In the genomic region with DNA sequence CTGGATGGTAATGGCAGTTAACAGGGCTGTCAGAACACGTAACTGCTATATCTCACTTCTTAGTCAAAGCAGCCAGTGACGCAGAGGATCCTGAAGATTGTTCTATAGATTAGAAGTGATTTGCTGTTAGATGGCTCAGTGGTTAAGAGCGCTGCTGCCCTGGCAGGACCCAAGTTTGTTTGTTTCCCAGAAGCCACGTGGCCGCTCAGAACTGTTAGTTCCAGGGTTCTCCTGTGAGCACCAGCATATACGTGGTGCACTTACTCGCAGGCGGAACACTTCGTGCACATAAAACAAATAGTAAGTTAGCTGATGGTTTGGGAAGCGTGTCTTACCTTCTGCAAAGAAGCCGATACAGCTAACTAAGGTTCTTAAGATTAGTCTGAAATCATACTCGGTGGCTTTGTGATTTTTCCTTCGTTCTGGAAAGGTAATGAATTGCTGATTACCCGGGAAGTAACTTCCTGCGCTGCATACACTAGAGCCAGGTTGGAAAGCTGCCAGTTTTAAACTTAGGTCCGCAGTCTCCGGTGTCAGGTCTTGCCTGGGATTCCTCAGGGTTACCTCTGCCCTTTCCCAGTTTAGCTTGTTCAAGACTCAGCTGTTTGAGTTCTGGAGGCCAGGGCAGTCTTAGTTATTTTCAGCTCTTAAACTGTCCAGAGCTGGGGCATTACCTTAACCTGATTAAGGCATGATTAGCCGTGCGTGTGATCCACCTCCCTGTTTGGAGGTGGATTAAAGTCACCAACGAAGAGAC, we compare ENCODE assay signal across 16 mouse cellular contexts. TPM values are rescaled to one million over a fixed set of nuclear protein-coding genes. Genes with fewer than 3 reads are reported as not detected.
DNase-seq lines count a peak whose midpoint lies in the region; ATAC-seq and TF ChIP-seq lines count a peak whose summit lies in the region.
"Had no signal": no experiment of that assay in that cellular context is flagged by ENCODE, and none has a peak within 500 bp of the region (broad histone marks: within the 10 kb centered on the region; RNA-seq: fewer than 3 reads in every experiment).

No protein-coding gene starts in this region.

- TF ChIP-seq EP300 in stomach, postnatal 0 days (optimal IDR thresholded peaks at IDR 0.05) = no peak

- WGBS in lung, embryonic 15.5 days = 45% methylated on average over 20 of the region's 20 CpGs
- 53% methylated on average over 20 of the region's 20 CpGs for WGBS in kidney, embryonic 14.5 days
- 45% methylated on average over 20 of the region's 20 CpGs for WGBS in stomach, postnatal 0 days

- TF ChIP-seq CTCF in stomach, postnatal 0 days (IDR thresholded peaks at IDR 0.05; ENCODE audit: low read depth) = no peak

- ATAC-seq in lung, embryonic 15.5 days (ENCODE audit: borderline replicate concordance, extremely low read depth, low FRiP score, low TSS enrichment) = no peak
- ATAC-seq in kidney, embryonic 14.5 days (ENCODE audit: low FRiP score, low TSS enrichment) = peak; percentile 68; the same call in 1 of the 2 replicates
- ATAC-seq in stomach, postnatal 0 days (ENCODE audit: low FRiP score, low TSS enrichment) = 0 out of 2 replicates have a peak, but pooled peaks have one; percentile 54
- ATAC-seq: forebrain, embryonic 15.5 days had no signal

- no peak overlapping the region for H3K9ac ChIP-seq in lung, embryonic 15.5 days
- H3K9ac ChIP-seq in kidney, embryonic 14.5 days (ENCODE audit: low read depth, low read length) = no peak overlapping the region
- no peak overlapping the region for H3K9ac ChIP-seq in stomach, postnatal 0 days (ENCODE audit: low read length)
- H3K9ac ChIP-seq: forebrain, embryonic 15.5 days; hindbrain, embryonic 12.5 days; neural tube, embryonic 12.5 days had no signal

- H3K4me3 ChIP-seq in lung, embryonic 15.5 days = no peak overlapping the region
- H3K4me3 ChIP-seq in kidney, embryonic 14.5 days (ENCODE audit: low read length) = no peak overlapping the region
- no peak overlapping the region for H3K4me3 ChIP-seq in stomach, postnatal 0 days (ENCODE audit: low read depth, low read length)
- H3K4me3 ChIP-seq: forebrain, embryonic 15.5 days; hindbrain, embryonic 12.5 days; midbrain, embryonic 10.5 days; neural tube, embryonic 12.5 days had no signal

- DNase-seq in gastrocnemius, adult 8-10 months (ENCODE audit: low spot score in 2 of 2) = peak; percentile 47 to 61
- no peak for DNase-seq in gastrocnemius, postnatal 10 days
- DNase-seq in lung, postnatal 25 days (ENCODE audit: low spot score) = no peak
- no peak for DNase-seq in stomach, postnatal 0 days (ENCODE audit: low spot score)
- no peak for DNase-seq in adrenal gland, adult 8-10 months
- no peak for DNase-seq in spleen, adult 12 weeks (ENCODE audit: low spot score)
- DNase-seq: cerebellum, adult 2 months; right cerebral cortex, postnatal 4 days had no signal

- peaks cover 18% of the 10 kb centered on the region for H3K36me3 ChIP-seq in lung, embryonic 15.5 days
- peaks cover 21% of the 10 kb centered on the region for H3K36me3 ChIP-seq in kidney, embryonic 14.5 days (ENCODE audit: control insufficient read depth, insufficient read depth, low read length)
- H3K36me3 ChIP-seq in stomach, postnatal 0 days (ENCODE audit: control insufficient read depth, insufficient read depth, low read length) = peaks cover 3% of the 10 kb centered on the region; the same call in 1 of the 2 replicates

- 0 out of 2 replicates have a peak overlapping the region, but pooled peaks have one; percentile 7 for H3K27ac ChIP-seq in lung, embryonic 15.5 days
- no peak overlapping the region for H3K27ac ChIP-seq in kidney, embryonic 14.5 days (ENCODE audit: low read depth, low read length)
- H3K27ac ChIP-seq in stomach, postnatal 0 days (replicated peaks) = no peak overlapping the region
- H3K27ac ChIP-seq: forebrain, embryonic 15.5 days; hindbrain, embryonic 12.5 days; midbrain, embryonic 10.5 days; neural tube, embryonic 12.5 days had no signal

- no peaks in the 10 kb centered on the region for H3K9me3 ChIP-seq in lung, embryonic 15.5 days
- no peaks in the 10 kb centered on the region for H3K9me3 ChIP-seq in kidney, embryonic 14.5 days (ENCODE audit: control insufficient read depth, low read length)
- H3K9me3 ChIP-seq in stomach, postnatal 0 days (ENCODE audit: control insufficient read depth, low read length) = no peaks in the 10 kb centered on the region
- H3K9me3 ChIP-seq: forebrain, embryonic 15.5 days; hindbrain, embryonic 12.5 days; midbrain, embryonic 10.5 days; neural tube, embryonic 12.5 days had no signal

- H3K4me1 ChIP-seq in lung, embryonic 15.5 days = peaks cover 19% of the 10 kb centered on the region
- H3K4me1 ChIP-seq in kidney, embryonic 14.5 days (ENCODE audit: control insufficient read depth, insufficient read depth, low read length) = no peaks in the 10 kb centered on the region; the same call in 1 of the 2 replicates
- no peaks in the 10 kb centered on the region for H3K4me1 ChIP-seq in stomach, postnatal 0 days (replicated peaks; ENCODE audit: control insufficient read depth, insufficient read depth)
- H3K4me1 ChIP-seq: forebrain, embryonic 15.5 days; hindbrain, embryonic 12.5 days; neural tube, embryonic 12.5 days had no signal

- no peaks in the 10 kb centered on the region for H3K27me3 ChIP-seq in lung, embryonic 15.5 days
- no peaks in the 10 kb centered on the region for H3K27me3 ChIP-seq in kidney, embryonic 14.5 days (ENCODE audit: control insufficient read depth, insufficient read depth, low read length)
- no peaks in the 10 kb centered on the region for H3K27me3 ChIP-seq in stomach, postnatal 0 days (ENCODE audit: control insufficient read depth, insufficient read depth, low read length)
- H3K27me3 ChIP-seq: forebrain, embryonic 15.5 days; hindbrain, embryonic 12.5 days; neural tube, embryonic 12.5 days had no signal

- H3K4me2 ChIP-seq in lung, embryonic 15.5 days = peak overlapping the region; percentile 4; the same call in 1 of the 2 replicates
- no peak overlapping the region for H3K4me2 ChIP-seq in kidney, embryonic 14.5 days (replicated peaks; ENCODE audit: low read depth, low read length)
- H3K4me2 ChIP-seq in stomach, postnatal 0 days (replicated peaks; ENCODE audit: low read depth) = no peak overlapping the region; the same call in 1 of the 2 replicates
- H3K4me2 ChIP-seq: forebrain, embryonic 15.5 days; hindbrain, embryonic 12.5 days; neural tube, embryonic 12.5 days had no signal

RNA-seq across cellular contexts. Expression of a gene that starts 14.1 kb away (rescaled TPM):
- 1,000 to 10,000 TPM; 2,911 to 3,222 (median 3,007) TPM for total RNA-seq in gastrocnemius, adult 8-10 months (2022)
- 1,000 to 10,000 TPM; 1,967 to 2,342 TPM for total RNA-seq in gastrocnemius, postnatal 10 days (2021)
- polyA plus RNA-seq in lung, embryonic 15.5 days (2015; fragmentation: Nextera tagmentation; extraction: Ambion mirVana) = 1,840 and 1,954 TPM in 2 replicates
- polyA plus RNA-seq in kidney, embryonic 14.5 days (2014; fragmentation: Nextera tagmentation; extraction: Ambion mirVana) = 1,311 and 1,396 TPM in 2 replicates
- polyA plus RNA-seq in stomach, postnatal 0 days (2015; fragmentation: Nextera tagmentation; extraction: Ambion mirVana) = 718 and 816 TPM in 2 replicates
- total RNA-seq in adrenal gland, adult 8-10 months (2022) = 100 to 1,000 TPM; 146 to 275 (median 231) TPM

RNA-seq across cellular contexts. Expression of a gene that starts 31.3 kb away (rescaled TPM):
- total RNA-seq in gastrocnemius, adult 8-10 months (2022) = 10 to 100 TPM; 14.7 to 18.4 (median 16.6) TPM
- 10 to 100 TPM; 18.3 to 23.4 TPM for total RNA-seq in gastrocnemius, postnatal 10 days (2021)
- 40.6 and 43.8 TPM in 2 replicates for polyA plus RNA-seq in lung, embryonic 15.5 days (2015; fragmentation: Nextera tagmentation; extraction: Ambion mirVana)
- polyA plus RNA-seq in kidney, embryonic 14.5 days (2014; fragmentation: Nextera tagmentation; extraction: Ambion mirVana) = 37.0 and 43.2 TPM in 2 replicates
- polyA plus RNA-seq in stomach, postnatal 0 days (2015; fragmentation: Nextera tagmentation; extraction: Ambion mirVana) = 28.0 and 29.0 TPM in 2 replicates
- 10 to 100 TPM; 32.0 to 41.3 (median 39.0) TPM for total RNA-seq in adrenal gland, adult 8-10 months (2022)

RNA-seq across cellular contexts. Expression of a gene that starts 31.4 kb away (rescaled TPM):
- total RNA-seq in gastrocnemius, adult 8-10 months (2022) = 10 to 100 TPM; 12.2 to 17.4 (median 14.0) TPM
- 10 to 100 TPM; 12.1 to 16.0 TPM for total RNA-seq in gastrocnemius, postnatal 10 days (2021)
- polyA plus RNA-seq in lung, embryonic 15.5 days (2015; fragmentation: Nextera tagmentation; extraction: Ambion mirVana) = 19.3 and 21.3 TPM in 2 replicates
- polyA plus RNA-seq in kidney, embryonic 14.5 days (2014; fragmentation: Nextera tagmentation; extraction: Ambion mirVana) = 11.1 and 25.6 TPM in 2 replicates
- 6.4 and 7.0 TPM in 2 replicates for polyA plus RNA-seq in stomach, postnatal 0 days (2015; fragmentation: Nextera tagmentation; extraction: Ambion mirVana)
- total RNA-seq in adrenal gland, adult 8-10 months (2022) = 10 to 100 TPM; 26.4 to 40.6 (median 34.7) TPM

RNA-seq across cellular contexts. Expression of a gene that starts 33.8 kb away (rescaled TPM):
- total RNA-seq in gastrocnemius, adult 8-10 months (2022) = not detected
- total RNA-seq in gastrocnemius, postnatal 10 days (2021) = not detected
- polyA plus RNA-seq in lung, embryonic 15.5 days (2015; fragmentation: Nextera tagmentation; extraction: Ambion mirVana) = 0.14 TPM in 1 of 2 replicates, not detected in the other
- polyA plus RNA-seq in kidney, embryonic 14.5 days (2014; fragmentation: Nextera tagmentation; extraction: Ambion mirVana) = not detected in 2 replicates
- not detected in 2 replicates for polyA plus RNA-seq in stomach, postnatal 0 days (2015; fragmentation: Nextera tagmentation; extraction: Ambion mirVana)
- not detected for total RNA-seq in adrenal gland, adult 8-10 months (2022)
- total RNA-seq: adrenal gland, postnatal 4 days had no signal
- polyA plus RNA-seq: cerebellum, adult 2 months; embryonic facial prominence, embryonic 11.5 days; forebrain, embryonic 15.5 days; hindbrain, embryonic 12.5 days; midbrain, embryonic 10.5 days; neural tube, embryonic 12.5 days had no signal

Comparison
In these comparisons a context has a peak if more than half of its experiments do, and no peak if none do; other contexts are left out.
1. DNase-seq: peak in gastrocnemius, adult 8-10 months (2 of 2); none in gastrocnemius, postnatal 10 days (single experiment), lung, postnatal 25 days (single experiment), stomach, postnatal 0 days (single experiment), adrenal gland, adult 8-10 months (single experiment) and spleen, adult 12 weeks (single experiment).
2. RNA of a gene that starts 14.1 kb away (total RNA-seq): 2,911 to 3,222 TPM in gastrocnemius, adult 8-10 months and 1,967 to 2,342 TPM in gastrocnemius, postnatal 10 days; 146 to 275 TPM in adrenal gland, adult 8-10 months; every median in the first group is over 4 times any median in the second.